10 mouse cellular contexts compared by ENCODE assay signal in genomic region chr15:7075185-7075584, GRCm38 (mm10). TPM values are rescaled to one million over a fixed set of nuclear protein-coding genes. Genes with fewer than 3 reads are reported as not detected.
A peak's percentile ranks its signal among the peaks of the same experiment; 100 is the strongest.
DNase-seq lines count a peak whose midpoint lies in the region; ATAC-seq and TF ChIP-seq lines count a peak whose summit lies in the region.
"Had no signal": no experiment of that assay in that cellular context is flagged by ENCODE, and none has a peak within 500 bp of the region (broad histone marks: within the 10 kb centered on the region; RNA-seq: fewer than 3 reads in every experiment).

No protein-coding gene starts in this region.

- ATAC-seq in forebrain, embryonic 14.5 days = peak; percentile 36; the same call in 1 of the 2 replicates
- peak; percentile 75; the same call in 1 of the 2 replicates for ATAC-seq in lung, embryonic 15.5 days (ENCODE audit: borderline replicate concordance, extremely low read depth, low FRiP score, low TSS enrichment)
- ATAC-seq in stomach, postnatal 0 days (ENCODE audit: low FRiP score, low TSS enrichment) = peak; percentile 91

- H3K4me2 ChIP-seq in forebrain, embryonic 14.5 days (ENCODE audit: low read length) = no peak overlapping the region
- H3K4me2 ChIP-seq in lung, embryonic 15.5 days = no peak overlapping the region; the same call in 1 of the 2 replicates
- no peak overlapping the region for H3K4me2 ChIP-seq in stomach, postnatal 0 days (replicated peaks; ENCODE audit: low read depth)
- H3K4me2 ChIP-seq: embryonic facial prominence, embryonic 13.5 days had no signal

- no peak overlapping the region for H3K9ac ChIP-seq in forebrain, embryonic 14.5 days (ENCODE audit: low read length)
- H3K9ac ChIP-seq in lung, embryonic 15.5 days = no peak overlapping the region
- no peak overlapping the region for H3K9ac ChIP-seq in stomach, postnatal 0 days (ENCODE audit: low read length)
- H3K9ac ChIP-seq: embryonic facial prominence, embryonic 13.5 days had no signal

- 73% methylated on average over 6 of the region's 6 CpGs for WGBS in forebrain, embryonic 14.5 days
- 91% methylated on average over 6 of the region's 6 CpGs for whole genome bisulfite sequencing in forebrain, embryonic 10.5 days
- WGBS in lung, embryonic 15.5 days = 55% methylated on average over 6 of the region's 6 CpGs
- 67% methylated on average over 6 of the region's 6 CpGs for WGBS in stomach, postnatal 0 days

- H3K9me3 ChIP-seq in forebrain, embryonic 14.5 days (replicated peaks; ENCODE audit: control insufficient read depth, low read length) = no peaks in the 10 kb centered on the region
- H3K9me3 ChIP-seq in forebrain, embryonic 10.5 days = no peaks in the 10 kb centered on the region
- H3K9me3 ChIP-seq in lung, embryonic 15.5 days = no peaks in the 10 kb centered on the region
- no peaks in the 10 kb centered on the region for H3K9me3 ChIP-seq in stomach, postnatal 0 days (ENCODE audit: control insufficient read depth, low read length)
- H3K9me3 ChIP-seq: embryonic facial prominence, embryonic 13.5 days had no signal

- no peaks in the 10 kb centered on the region for H3K36me3 ChIP-seq in forebrain, embryonic 14.5 days (ENCODE audit: control insufficient read depth, insufficient read depth, low read length)
- H3K36me3 ChIP-seq in forebrain, embryonic 10.5 days (replicated peaks) = no peaks in the 10 kb centered on the region
- no peaks in the 10 kb centered on the region for H3K36me3 ChIP-seq in lung, embryonic 15.5 days
- H3K36me3 ChIP-seq in stomach, postnatal 0 days (ENCODE audit: control insufficient read depth, insufficient read depth, low read length) = no peaks in the 10 kb centered on the region
- H3K36me3 ChIP-seq: embryonic facial prominence, embryonic 13.5 days had no signal

- no peak overlapping the region for H3K4me3 ChIP-seq in forebrain, embryonic 14.5 days (ENCODE audit: low read depth, low read length)
- no peak overlapping the region for H3K4me3 ChIP-seq in forebrain, embryonic 10.5 days
- no peak overlapping the region for H3K4me3 ChIP-seq in lung, embryonic 15.5 days
- no peak overlapping the region for H3K4me3 ChIP-seq in stomach, postnatal 0 days (ENCODE audit: low read depth, low read length)
- H3K4me3 ChIP-seq: embryonic facial prominence, embryonic 13.5 days had no signal

- no peaks in the 10 kb centered on the region for H3K27me3 ChIP-seq in forebrain, embryonic 14.5 days (replicated peaks; ENCODE audit: control insufficient read depth, insufficient read depth, low read length)
- no peaks in the 10 kb centered on the region for H3K27me3 ChIP-seq in forebrain, embryonic 10.5 days (ENCODE audit: poor library complexity, severe bottlenecking)
- H3K27me3 ChIP-seq in lung, embryonic 15.5 days = no peaks in the 10 kb centered on the region
- no peaks in the 10 kb centered on the region for H3K27me3 ChIP-seq in stomach, postnatal 0 days (ENCODE audit: control insufficient read depth, insufficient read depth, low read length)
- H3K27me3 ChIP-seq: embryonic facial prominence, embryonic 13.5 days had no signal

- DNase-seq in forebrain, embryonic 14.5 days (ENCODE audit: low spot score) = peak; percentile 60
- DNase-seq in forebrain, embryonic 10.5 days (ENCODE audit: extremely low spot score, low spot score) = no peak
- peak; percentile 16 for DNase-seq in ovary, adult 18-20 months (ENCODE audit: low spot score)
- DNase-seq in ovary, postnatal 10 days (ENCODE audit: low spot score) = no peak
- DNase-seq in stomach, postnatal 0 days (ENCODE audit: low spot score) = peak; percentile 78
- DNase-seq in cerebellum, adult 8-10 months = no peak
- DNase-seq in natural killer cell, adult 2 months (ENCODE audit: low spot score in 2 of 2) = no peak

- TF ChIP-seq CTCF in stomach, postnatal 0 days (IDR thresholded peaks at IDR 0.05; ENCODE audit: low read depth) = no peak

- TF ChIP-seq EP300 in stomach, postnatal 0 days (optimal IDR thresholded peaks at IDR 0.05) = no peak

- no peaks in the 10 kb centered on the region for H3K4me1 ChIP-seq in forebrain, embryonic 14.5 days (ENCODE audit: control insufficient read depth, insufficient read depth, low read length)
- peaks cover 31% of the 10 kb centered on the region for H3K4me1 ChIP-seq in forebrain, embryonic 10.5 days
- peaks cover 10% of the 10 kb centered on the region; the same call in 1 of the 2 replicates for H3K4me1 ChIP-seq in lung, embryonic 15.5 days
- no peaks in the 10 kb centered on the region for H3K4me1 ChIP-seq in stomach, postnatal 0 days (replicated peaks; ENCODE audit: control insufficient read depth, insufficient read depth)

- H3K27ac ChIP-seq in forebrain, embryonic 14.5 days (ENCODE audit: low read depth, low read length) = no peak overlapping the region
- H3K27ac ChIP-seq in forebrain, embryonic 10.5 days = no peak overlapping the region
- no peak overlapping the region for H3K27ac ChIP-seq in lung, embryonic 15.5 days
- no peak overlapping the region for H3K27ac ChIP-seq in stomach, postnatal 0 days (replicated peaks)
- H3K27ac ChIP-seq: embryonic facial prominence, embryonic 13.5 days; macrophage had no signal

RNA-seq across cellular contexts. Expression of gene Lifr, which starts 15.2 kb away (rescaled TPM):
- 8.5 and 10.7 TPM in 2 replicates for polyA plus RNA-seq in forebrain, embryonic 14.5 days (2014; fragmentation: Nextera tagmentation; extraction: Ambion mirVana)
- 5.6 and 7.4 TPM in 2 replicates for polyA plus RNA-seq in forebrain, embryonic 10.5 days (2016; fragmentation: Nextera tagmentation; extraction: Ambion mirVana)
- polyA plus RNA-seq in lung, embryonic 15.5 days (2015; fragmentation: Nextera tagmentation; extraction: Ambion mirVana) = 22.7 and 24.1 TPM in 2 replicates
- polyA plus RNA-seq in stomach, postnatal 0 days (2015; fragmentation: Nextera tagmentation; extraction: Ambion mirVana) = 15.4 and 15.6 TPM in 2 replicates

Comparison
In these comparisons a context has a peak if more than half of its experiments do, and no peak if none do; other contexts are left out.
1. DNase-seq: peak in forebrain, embryonic 14.5 days (single experiment), ovary, adult 18-20 months (single experiment) and stomach, postnatal 0 days (single experiment); none in forebrain, embryonic 10.5 days (single experiment), ovary, postnatal 10 days (single experiment), cerebellum, adult 8-10 months (single experiment) and natural killer cell, adult 2 months (0 of 2).
2. ATAC-seq: peak in every context shown above with its lines; median percentile 91 in stomach, postnatal 0 days; 75 in lung, embryonic 15.5 days; 36 in forebrain, embryonic 14.5 days.